ENCODE assay signal across 15 mouse cellular contexts in genomic region chr17:5660317-5661080, GRCm38 (mm10).
A peak's percentile ranks its signal among the peaks of the same experiment; 100 is the strongest.
DNase-seq lines count a peak whose midpoint lies in the region; ATAC-seq lines count a peak whose summit lies in the region.
"Had no signal": no experiment of that assay in that cellular context is flagged by ENCODE, and none has a peak within 500 bp of the region (broad histone marks: within the 10 kb centered on the region; RNA-seq: fewer than 3 reads in every experiment).

No protein-coding gene starts in this region.

- H3K36me3 ChIP-seq in heart, embryonic 11.5 days (ENCODE audit: control insufficient read depth, insufficient read depth, low read length), result no peaks in the 10 kb centered on the region
- no peaks in the 10 kb centered on the region for H3K36me3 ChIP-seq in forebrain, embryonic 14.5 days (ENCODE audit: control insufficient read depth, insufficient read depth, low read length)
- no peaks in the 10 kb centered on the region for H3K36me3 ChIP-seq in midbrain, embryonic 14.5 days (ENCODE audit: control insufficient read depth, insufficient read depth, low read length)

- no peaks in the 10 kb centered on the region for H3K4me1 ChIP-seq in heart, embryonic 11.5 days (ENCODE audit: control insufficient read depth, insufficient read depth, low read length)
- peaks cover 12% of the 10 kb centered on the region for H3K4me1 ChIP-seq in forebrain, embryonic 14.5 days (ENCODE audit: control insufficient read depth, insufficient read depth, low read length)
- peaks cover 8% of the 10 kb centered on the region; the same call in 1 of the 2 replicates for H3K4me1 ChIP-seq in midbrain, embryonic 14.5 days (ENCODE audit: control insufficient read depth, insufficient read depth, low read length)

- H3K27ac ChIP-seq in heart, embryonic 11.5 days (ENCODE audit: low read depth, low read length), result no peak overlapping the region
- no peak overlapping the region for H3K27ac ChIP-seq in forebrain, embryonic 14.5 days (ENCODE audit: low read depth, low read length)
- H3K27ac ChIP-seq in midbrain, embryonic 14.5 days (replicated peaks; ENCODE audit: low read depth, low read length), result 0 out of 2 replicates have a peak overlapping the region, but pooled peaks have one; percentile 20
- H3K27ac ChIP-seq: heart, adult 2 months had no signal

- ATAC-seq in heart, embryonic 11.5 days (replicated peaks; ENCODE audit: insufficient number of reproducible peaks, low FRiP score, low TSS enrichment), result no peak
- ATAC-seq in forebrain, embryonic 14.5 days, result peak; percentile 84
- ATAC-seq in midbrain, embryonic 14.5 days (ENCODE audit: low FRiP score, low TSS enrichment), result no peak
- no peak for ATAC-seq in granulocyte monocyte progenitor cell, adult 5-6 weeks (replicated peaks; ENCODE audit: poor library complexity, severe bottlenecking)
- ATAC-seq: intestine, postnatal 0 days had no signal

- peak; percentile 46 for DNase-seq in heart, adult 11 months
- DNase-seq in WW6 (ENCODE audit: low read depth, low spot score), result peak; percentile 58
- peak; percentile 82 for DNase-seq in forebrain, embryonic 14.5 days (ENCODE audit: low spot score)
- DNase-seq in midbrain, embryonic 14.5 days, result peak; percentile 20
- DNase-seq in gastrocnemius, postnatal 4 days (ENCODE audit: low spot score in 2 of 2), result no peak
- DNase-seq in layer of hippocampus, adult 18-20 months (ENCODE audit: low spot score in 2 of 2), result no peak
- DNase-seq: cerebellum, adult 9-11 months; heart, adult 2 months; heart, postnatal 14 days; kidney, postnatal 36 days had no signal

- WGBS in heart, embryonic 11.5 days (ENCODE audit: insufficient replicate concordance), result 60% methylated on average over 8 of the region's 8 CpGs
- WGBS in forebrain, embryonic 14.5 days, result 6% methylated on average over 8 of the region's 8 CpGs
- 21% methylated on average over 8 of the region's 8 CpGs for WGBS in midbrain, embryonic 14.5 days

- H3K27me3 ChIP-seq in heart, embryonic 11.5 days (ENCODE audit: control insufficient read depth, insufficient read depth, low read length), result no peaks in the 10 kb centered on the region
- H3K27me3 ChIP-seq in forebrain, embryonic 14.5 days (replicated peaks; ENCODE audit: control insufficient read depth, insufficient read depth, low read length), result no peaks in the 10 kb centered on the region; the same call in 1 of the 2 replicates
- no peaks in the 10 kb centered on the region for H3K27me3 ChIP-seq in midbrain, embryonic 14.5 days (ENCODE audit: control insufficient read depth, insufficient read depth, low read length)

- no peak overlapping the region for H3K9ac ChIP-seq in heart, embryonic 11.5 days (ENCODE audit: low read depth, low read length)
- no peak overlapping the region for H3K9ac ChIP-seq in forebrain, embryonic 14.5 days (ENCODE audit: low read length)
- H3K9ac ChIP-seq in midbrain, embryonic 14.5 days (replicated peaks; ENCODE audit: low read length), result no peak overlapping the region

- H3K4me3 ChIP-seq in heart, embryonic 11.5 days (ENCODE audit: low read depth, low read length), result no peak overlapping the region
- no peak overlapping the region for H3K4me3 ChIP-seq in forebrain, embryonic 14.5 days (ENCODE audit: low read depth, low read length)
- H3K4me3 ChIP-seq in midbrain, embryonic 14.5 days (replicated peaks; ENCODE audit: low read depth, low read length), result no peak overlapping the region
- H3K4me3 ChIP-seq: heart, adult 2 months had no signal

- no peak overlapping the region for H3K4me2 ChIP-seq in heart, embryonic 11.5 days
- H3K4me2 ChIP-seq in forebrain, embryonic 14.5 days (ENCODE audit: low read length), result no peak overlapping the region
- no peak overlapping the region for H3K4me2 ChIP-seq in midbrain, embryonic 14.5 days (ENCODE audit: low read length)
- H3K4me2 ChIP-seq: liver, embryonic 11.5 days had no signal

- H3K9me3 ChIP-seq in heart, embryonic 11.5 days (replicated peaks; ENCODE audit: control insufficient read depth, low read length), result no peaks in the 10 kb centered on the region
- no peaks in the 10 kb centered on the region for H3K9me3 ChIP-seq in forebrain, embryonic 14.5 days (replicated peaks; ENCODE audit: control insufficient read depth, low read length)
- no peaks in the 10 kb centered on the region for H3K9me3 ChIP-seq in midbrain, embryonic 14.5 days (ENCODE audit: control insufficient read depth, low read length)
- H3K9me3 ChIP-seq: G1E had no signal

Comparison
In these comparisons a context has a peak if more than half of its experiments do, and no peak if none do; other contexts are left out.
1. DNase-seq: peak in heart, adult 11 months (single experiment), WW6 (single experiment), forebrain, embryonic 14.5 days (single experiment) and midbrain, embryonic 14.5 days (single experiment); none in gastrocnemius, postnatal 4 days (0 of 2) and layer of hippocampus, adult 18-20 months (0 of 2).